In genomic region chr5:138202086-138202485, GRCm38 (mm10) we compare ENCODE assay signal across 25 mouse cellular contexts. TPM values are rescaled to one million over a fixed set of nuclear protein-coding genes. Genes with fewer than 3 reads are reported as not detected.
"Had no signal": no experiment of that assay in that cellular context is flagged by ENCODE, and none has a peak within 500 bp of the region (broad histone marks: within the 10 kb centered on the region; RNA-seq: fewer than 3 reads in every experiment).

No protein-coding gene starts in this region.

- ATAC-seq: hindbrain, embryonic 16.5 days; hindbrain, postnatal 0 days; inflammation-experienced regulatory T-cells, adult 6 months; intestine, embryonic 15.5 days; intestine, embryonic 16.5 days; intestine, postnatal 0 days had no signal

- DNase-seq: heart, postnatal 10 days; heart, postnatal 14 days; heart, postnatal 36 days; heart, postnatal 4 days; kidney, adult 11 months; kidney, adult 18-20 months; kidney, adult 2 months; kidney, adult 8-10 months; kidney, adult 9 months; kidney, postnatal 10 days; kidney, postnatal 14 days; kidney, postnatal 25 days; kidney, postnatal 36 days; kidney, postnatal 4 days; layer of hippocampus, adult 9-11 months; layer of hippocampus, postnatal 36 days had no signal

RNA-seq across cellular contexts. Expression of gene Nxpe5, which starts 23.6 kb away (rescaled TPM):
- total RNA-seq: layer of hippocampus, adult 18-20 months; layer of hippocampus, adult 2 months; layer of hippocampus, postnatal 25 days had no signal
